In the genomic region with DNA sequence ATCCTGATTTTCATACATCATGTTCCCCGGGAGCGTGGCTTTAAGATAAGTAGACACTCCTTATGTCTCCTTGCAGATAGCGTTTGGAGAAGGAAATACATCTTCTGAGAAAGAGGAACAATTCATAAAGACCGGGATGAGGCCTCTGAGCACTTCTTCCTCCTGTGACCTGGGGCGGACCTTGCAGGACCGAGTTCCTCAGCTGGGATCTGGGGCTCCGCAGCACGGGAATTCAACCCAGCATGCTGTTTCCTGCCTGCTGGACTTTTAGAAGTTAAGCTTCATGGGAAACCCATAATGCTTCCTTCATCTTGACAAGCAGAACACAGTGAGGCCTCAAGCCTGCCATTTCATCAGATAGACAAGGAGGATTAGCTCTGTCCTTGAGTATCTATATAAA, we compare ENCODE assay signal across 17 mouse cellular contexts.
"Had no signal": no experiment of that assay in that cellular context is flagged by ENCODE, and none has a peak within 500 bp of the region (broad histone marks: within the 10 kb centered on the region; RNA-seq: fewer than 3 reads in every experiment).

No protein-coding gene starts in this region.

- H3K4me3 ChIP-seq: lung, embryonic 15.5 days; megakaryocyte, embryonic 14.5 days; midbrain, embryonic 13.5 days; midbrain, embryonic 15.5 days; neural tube, embryonic 12.5 days; stomach, embryonic 15.5 days had no signal

- H3K27me3 ChIP-seq: lung, embryonic 15.5 days; megakaryocyte, embryonic 14.5 days; midbrain, embryonic 15.5 days; neural tube, embryonic 12.5 days; stomach, embryonic 15.5 days had no signal

- H3K4me1 ChIP-seq: lung, embryonic 15.5 days; megakaryocyte, embryonic 14.5 days; stomach, embryonic 15.5 days had no signal

- ATAC-seq: liver, postnatal 0 days; lung, postnatal 0 days; midbrain, embryonic 13.5 days; midbrain, embryonic 15.5 days had no signal

- H3K27ac ChIP-seq: lung, embryonic 15.5 days; macrophage; midbrain, embryonic 15.5 days; neural tube, embryonic 12.5 days; stomach, embryonic 15.5 days had no signal

- DNase-seq: liver, postnatal 0 days; lung, adult 2 months; lung, postnatal 14 days; lung, postnatal 36 days; right cerebral cortex, postnatal 14 days; thymus, adult 2 months; thymus, postnatal 25 days; thymus, postnatal 4 days had no signal

- H3K9ac ChIP-seq: liver, postnatal 0 days; lung, embryonic 15.5 days; midbrain, embryonic 13.5 days; midbrain, embryonic 15.5 days; neural tube, embryonic 12.5 days; stomach, embryonic 15.5 days had no signal

- H3K4me2 ChIP-seq: lung, embryonic 15.5 days; midbrain, embryonic 11.5 days; midbrain, embryonic 13.5 days; midbrain, embryonic 15.5 days; neural tube, embryonic 12.5 days had no signal

- H3K36me3 ChIP-seq: lung, embryonic 15.5 days; midbrain, embryonic 13.5 days; midbrain, embryonic 15.5 days; neural tube, embryonic 12.5 days; stomach, embryonic 15.5 days had no signal

- H3K9me3 ChIP-seq: lung, embryonic 15.5 days; midbrain, embryonic 13.5 days; midbrain, embryonic 15.5 days; neural tube, embryonic 12.5 days; stomach, embryonic 15.5 days had no signal
